Mouse (Mus musculus) stomach, embryonic 16.5 days (tissue): Measurements from ENCODE around the gene Orm3. TPM values are rescaled to one million over a fixed set of nuclear protein-coding genes. Genes with fewer than 3 reads are reported as not detected.

Source experiments
- ATAC-seq: fragments of 200-750 bp; cut with Nextera tagmentation; 2 replicates; pipeline ENCODE4 v1.8.0; 2017; ENCODE audit warnings: moderate number of reproducible peaks, moderate TSS enrichment; ENCODE audit not compliant: insufficient read depth, low FRiP score
- H3K27ac ChIP-seq: fragments of 300-500 bp; sonication (generic); 2 replicates; pipeline ENCODE4 v1.5.1; 2014; ENCODE audit warnings: low read length
- H3K27me3 ChIP-seq: fragments of 300-500 bp; sonication (generic); 2 replicates; pipeline ENCODE4 v1.6.1; 2014; ENCODE audit warnings: low read length, control low read depth, mixed read lengths; ENCODE audit not compliant: control insufficient read depth, insufficient read depth
- H3K36me3 ChIP-seq: fragments of 300-500 bp; sonication (generic); 2 replicates; pipeline ENCODE4 v1.6.1; 2014; ENCODE audit warnings: low read length; ENCODE audit not compliant: control insufficient read depth, insufficient read depth
- H3K4me1 ChIP-seq: fragments of 300-500 bp; sonication (generic); 2 replicates; pipeline ENCODE4 v1.6.1; 2014; ENCODE audit warnings: low read length, control low read depth, mixed read lengths; ENCODE audit not compliant: control insufficient read depth, insufficient read depth
- H3K4me2 ChIP-seq: fragments of 300-500 bp; sonication (generic); 2 replicates; pipeline ENCODE4 v1.6.1; 2014; ENCODE audit warnings: low read depth, low read length, mixed read lengths
- H3K4me3 ChIP-seq: fragments of 300-500 bp; sonication (generic); replicated peaks from 2 replicates; pipeline ENCODE4 v1.5.1; 2014; ENCODE audit warnings: mild to moderate bottlenecking, low read length
- H3K9ac ChIP-seq: fragments of 300-500 bp; sonication (generic); 2 replicates; pipeline ENCODE4 v1.6.1; 2014; ENCODE audit warnings: low read length
- H3K9me3 ChIP-seq: fragments of 300-500 bp; sonication (generic); replicated peaks from 2 replicates; pipeline ENCODE4 v1.6.1; 2016; ENCODE audit warnings: low read length, control low read depth; ENCODE audit not compliant: control insufficient read depth
- WGBS: fragments of 180-500 bp; shearing (Covaris S2); extraction: QIAGEN DNeasy Blood & Tissue Kit; methylation state at CpG from one replicate; pipeline ENCODE4 v1.1.7; 2014; 5-methylcytosine and 5-hydroxymethylcytosine counted together
- polyA plus RNA-seq: library from polyadenylated mRNA; unstranded; fragments of >200 nt; fragmentation: Nextera tagmentation; extraction: Ambion mirVana; gene quantifications from 2 replicates; pipeline ENCODE4 v1.2.1, GENCODE M21; 2015

Gene Orm3
- polyA plus RNA-seq, 1 experiment from 2014 or later = not detected

- Histone ChIP-seq H3K27ac (peak within 1 kb of the TSS; percentile 87), H3K9me3 (no peaks in the 10 kb centered on the region), H3K4me3 (peak within 1 kb of the TSS; percentile 44), H3K4me2 (peak within 1 kb of the TSS; percentile 57), H3K36me3 (no peaks in the 10 kb centered on the region), H3K4me1 (peaks cover 44% of the 10 kb centered on the region), H3K27me3 (no peaks in the 10 kb centered on the region), H3K9ac (peak within 1 kb of the TSS; percentile 58)
- 7% methylated on average over 17 of the region's 17 CpGs for WGBS
- peak; percentile 93 for ATAC-seq
These were observed 47.3 kb downstream of the Orm3 start, which contains the start of gene Akna for GRCm38 (mm10) chr4:63403040-63403959. Akna (minus strand) TSS chr4:63403354.

GRCm38 (mm10) chr4:63404205-63404604 lies 48.2 kb downstream of the Orm3 start:
- Histone ChIP-seq H3K36me3 (no peaks in the 10 kb centered on the region), H3K4me1 (peaks cover 50% of the 10 kb centered on the region), H3K9ac (peak overlapping the region; percentile 58), H3K4me2 (peak overlapping the region; percentile 57), H3K27ac (peak overlapping the region; percentile 87), H3K27me3 (no peaks in the 10 kb centered on the region), H3K4me3 (no peak overlapping the region), H3K9me3 (no peaks in the 10 kb centered on the region)
- WGBS = 48% methylated on average over 7 of the region's 7 CpGs
- no peak for ATAC-seq

GRCm38 (mm10) chr4:63405051-63405450 lies 49.1 kb downstream of the Orm3 start:
- no peaks in the 10 kb centered on the region for H3K36me3 ChIP-seq
- no peak overlapping the region for H3K27ac ChIP-seq
- 24% methylated on average over 7 of the region's 7 CpGs for WGBS
- H3K27me3 ChIP-seq = no peaks in the 10 kb centered on the region
- no peak overlapping the region for H3K4me2 ChIP-seq
- no peak overlapping the region for H3K4me3 ChIP-seq
- peaks cover 50% of the 10 kb centered on the region for H3K4me1 ChIP-seq
- ATAC-seq = no peak
- H3K9me3 ChIP-seq = no peaks in the 10 kb centered on the region
- no peak overlapping the region for H3K9ac ChIP-seq

GRCm38 (mm10) chr4:63405683-63406082 lies 49.7 kb downstream of the Orm3 start:
- Histone ChIP-seq H3K27me3 (no peaks in the 10 kb centered on the region), H3K4me1 (peaks cover 50% of the 10 kb centered on the region)

GRCm38 (mm10) chr4:63408247-63408646 lies 52.3 kb downstream of the Orm3 start:
- WGBS = 40% methylated on average over 7 of the region's 7 CpGs
- peak overlapping the region; percentile 97; the same call in 1 of the 2 replicates for H3K4me2 ChIP-seq
- H3K27ac ChIP-seq = peak overlapping the region; percentile 48
- no peaks in the 10 kb centered on the region for H3K27me3 ChIP-seq
- peak overlapping the region; percentile 52 for H3K9ac ChIP-seq
- no peak for ATAC-seq
- peaks cover 35% of the 10 kb centered on the region for H3K4me1 ChIP-seq
- H3K36me3 ChIP-seq = no peaks in the 10 kb centered on the region
- H3K4me3 ChIP-seq = no peak overlapping the region
- no peaks in the 10 kb centered on the region for H3K9me3 ChIP-seq

More at GRCm38 (mm10) chr4:63405683-63406082, 49.7 kb downstream of the Orm3 start:
- Histone ChIP-seq H3K9ac (no peak overlapping the region), H3K4me3 (no peak overlapping the region), H3K27ac (no peak overlapping the region), H3K9me3 (no peaks in the 10 kb centered on the region), H3K4me2 (no peak overlapping the region), H3K36me3 (no peaks in the 10 kb centered on the region)
- ATAC-seq = no peak
- WGBS = 57% methylated on average over 4 of the region's 4 CpGs

GRCm38 (mm10) chr4:63408649-63409048 lies 52.7 kb downstream of the Orm3 start:
- H3K9me3 ChIP-seq = no peaks in the 10 kb centered on the region
- H3K36me3 ChIP-seq = no peaks in the 10 kb centered on the region
- H3K9ac ChIP-seq = peak overlapping the region; percentile 52
- 13% methylated on average over 8 of the region's 8 CpGs for WGBS
- no peak for ATAC-seq
- H3K4me1 ChIP-seq = peaks cover 31% of the 10 kb centered on the region
- H3K27ac ChIP-seq = peak overlapping the region; percentile 48
- peak overlapping the region; percentile 55; the same call in 1 of the 2 replicates for H3K4me3 ChIP-seq
- no peaks in the 10 kb centered on the region for H3K27me3 ChIP-seq
- peak overlapping the region; percentile 97; the same call in 1 of the 2 replicates for H3K4me2 ChIP-seq

Other genes starting within 250 kb of the Orm3 start
- gene Ambp, start 201.4 kb upstream of the Orm3 start, polyA plus RNA-seq = 86.7 and 116 TPM in 2 replicates
- 27.3 and 27.4 TPM in 2 replicates for gene Kif12, start 184.0 kb upstream of the Orm3 start, polyA plus RNA-seq
- gene Col27a1, start 142.2 kb upstream of the Orm3 start, polyA plus RNA-seq = 13.3 and 15.0 TPM in 2 replicates
- 0.23 TPM in 1 of 2 replicates, not detected in the other for gene Orm1, start 11.6 kb upstream of the Orm3 start, polyA plus RNA-seq
- gene Orm2, start 6.3 kb downstream of the Orm3 start, polyA plus RNA-seq = not detected in 2 replicates
- gene Akna, start 47.2 kb downstream of the Orm3 start, polyA plus RNA-seq = 6.2 and 7.0 TPM in 2 replicates
- 1.8 and 2.9 TPM in 2 replicates for gene Whrn, start 139.8 kb downstream of the Orm3 start, polyA plus RNA-seq
- gene Atp6v1g1, start 188.6 kb downstream of the Orm3 start, polyA plus RNA-seq = 257 and 277 TPM in 2 replicates
- 6.6 and 8.8 TPM in 2 replicates for gene Tmem268, start 202.6 kb downstream of the Orm3 start, polyA plus RNA-seq
- not detected in 2 replicates for gene Gm11213, start 249.1 kb downstream of the Orm3 start, polyA plus RNA-seq